Mouse (Mus musculus) duodenum, adult 2 months (tissue): ENCODE data around the gene Dhx36. TPM values are rescaled to one million over a fixed set of nuclear protein-coding genes. Genes with fewer than 3 reads are reported as not detected.

Experiments used
- polyA plus RNA-seq: library from polyadenylated mRNA; depleted of rRNA; stranded (reverse); fragments of >200 nt; gene quantifications from 2 replicates; pipeline ENCODE4 v1.2.3, GENCODE M21; 2012; ENCODE audit warnings: low replicate concordance; rRNA removed

Gene Dhx36
- polyA plus RNA-seq = 0.42 and 0.44 TPM in 2 replicates

GRCm38 (mm10) chr3:62506488-62507205 is at the start of gene Dhx36:
Dhx36 (minus strand) TSS chr3:62507004.

Other genes starting within 250 kb of the Dhx36 start
- 8.2 and 15.7 TPM in 2 replicates for gene Arhgef26, start 168.7 kb downstream of the Dhx36 start, polyA plus RNA-seq
- 0.09 and 0.13 TPM in 2 replicates for gene Gpr149, start 98.1 kb upstream of the Dhx36 start, polyA plus RNA-seq